Mouse (Mus musculus) brain, embryonic 14.5 days (tissue): ENCODE measurements around the gene Selenot.

Source experiments
- CTCF ChIP-seq: fragments of 200-500 bp; IDR thresholded peaks from 2 replicates; pipeline ENCODE4 v1.5.1; 2012; ENCODE audit warnings: inconsistent platforms, mild to moderate bottlenecking, moderate library complexity, borderline replicate concordance; ENCODE audit not compliant: insufficient read depth, insufficient read length; ENCODE audit errors: extremely low read depth
- POLR2A ChIP-seq: fragments of 200-500 bp; IDR thresholded peaks from 2 replicates; pipeline ENCODE4 v1.6.1; 2012; ENCODE audit warnings: mild to moderate bottlenecking, inconsistent platforms, borderline replicate concordance; ENCODE audit not compliant: poor library complexity, insufficient read depth, insufficient read length, severe bottlenecking; ENCODE audit errors: extremely low read depth

- TF ChIP-seq CTCF (no peak), POLR2A (no peak)
These were observed 39.9 kb upstream of the Selenot start for GRCm38 (mm10) chr3:58536573-58536972.
